Mouse (Mus musculus) hindbrain, embryonic 10.5 days (tissue): Measurements from ENCODE around the gene Fut11. TPM values are rescaled to one million over a fixed set of nuclear protein-coding genes. Genes with fewer than 3 reads are reported as not detected.

Source experiments
- DNase-seq: peaks from one replicate; pipeline ENCODE4 v3.0.0-alpha.2; 2017; ENCODE audit warnings: low spot score
- H3K27ac ChIP-seq: fragments of 300-500 bp; sonication (generic); 2 replicates; pipeline ENCODE4 v1.5.1; 2016; ENCODE audit warnings: mild to moderate bottlenecking, moderate library complexity
- H3K27me3 ChIP-seq: fragments of 300-500 bp; sonication (generic); 2 replicates; pipeline ENCODE4 v1.6.1; 2016; ENCODE audit warnings: mild to moderate bottlenecking; ENCODE audit not compliant: poor library complexity, insufficient read depth, severe bottlenecking
- H3K36me3 ChIP-seq: fragments of 300-500 bp; sonication (generic); 2 replicates; pipeline ENCODE4 v1.6.1; 2016; ENCODE audit warnings: mild to moderate bottlenecking, moderate library complexity
- H3K4me1 ChIP-seq: fragments of 300-500 bp; sonication (generic); replicated peaks from 2 replicates; pipeline ENCODE4 v1.6.1; 2016; ENCODE audit warnings: mild to moderate bottlenecking
- H3K4me3 ChIP-seq: fragments of 300-500 bp; sonication (generic); 2 replicates; pipeline ENCODE4 v1.5.1; 2016; ENCODE audit warnings: mild to moderate bottlenecking, moderate library complexity
- H3K9me3 ChIP-seq: fragments of 300-500 bp; sonication (generic); 2 replicates; pipeline ENCODE4 v1.6.1; 2016; ENCODE audit warnings: mild to moderate bottlenecking, moderate library complexity
- WGBS: fragments of 180-500 bp; shearing (Covaris S2); methylation state at CpG from one replicate; pipeline ENCODE4 v1.1.7; 2016; 5-methylcytosine and 5-hydroxymethylcytosine counted together
- polyA plus RNA-seq: library from polyadenylated mRNA; unstranded; fragments of >200 nt; fragmentation: Nextera tagmentation; extraction: Ambion mirVana; gene quantifications from 2 replicates; pipeline ENCODE4 v1.2.1, GENCODE M21; 2016

Gene Fut11
- polyA plus RNA-seq, 1 experiment from 2014 or later = 20.1 TPM

GRCm38 (mm10) chr14:20733041-20733951 is 38.5 kb downstream of the Fut11 start:
- H3K9me3 ChIP-seq = no peaks in the 10 kb centered on the region
- H3K4me1 ChIP-seq = peaks cover 27% of the 10 kb centered on the region
- DNase-seq = no peak
- H3K4me3 ChIP-seq = peak overlapping the region; percentile 93
- peak overlapping the region; percentile 99 for H3K27ac ChIP-seq
- H3K36me3 ChIP-seq = peaks cover 75% of the 10 kb centered on the region
- 53% methylated on average over 12 of the region's 12 CpGs for WGBS
- H3K27me3 ChIP-seq = no peaks in the 10 kb centered on the region

- H3K4me3 ChIP-seq = peak within 1 kb of the TSS; percentile 93
- H3K4me1 ChIP-seq = peaks cover 27% of the 10 kb centered on the region
- WGBS = under 1% methylated on average over 81 of the region's 81 CpGs
- H3K27me3 ChIP-seq = no peaks in the 10 kb centered on the region
- peaks cover 75% of the 10 kb centered on the region for H3K36me3 ChIP-seq
- peak; percentile 89 for DNase-seq
- no peaks in the 10 kb centered on the region for H3K9me3 ChIP-seq
- peak within 1 kb of the TSS; percentile 99 for H3K27ac ChIP-seq
These were observed 39.4 kb downstream of the Fut11 start, which contains the start of gene Ndst2 for GRCm38 (mm10) chr14:20733952-20734774. Gene Ndst2, minus strand, starts transcription at chr14:20734562.

- no peak overlapping the region for H3K4me3 ChIP-seq
- DNase-seq = no peak
- H3K9me3 ChIP-seq = no peaks in the 10 kb centered on the region
- peaks cover 74% of the 10 kb centered on the region for H3K36me3 ChIP-seq
- peak overlapping the region; percentile 99; the same call in 1 of the 2 replicates for H3K27ac ChIP-seq
- H3K4me1 ChIP-seq = peaks cover 29% of the 10 kb centered on the region
- 77% methylated on average over 2 of the region's 2 CpGs for WGBS
- no peaks in the 10 kb centered on the region for H3K27me3 ChIP-seq
These were observed 40.3 kb downstream of the Fut11 start for GRCm38 (mm10) chr14:20735052-20735451.

GRCm38 (mm10) chr14:20735892-20736390 is 41.2 kb downstream of the Fut11 start:
- H3K27ac ChIP-seq = no peak overlapping the region
- H3K9me3 ChIP-seq = no peaks in the 10 kb centered on the region
- DNase-seq = no peak
- H3K27me3 ChIP-seq = no peaks in the 10 kb centered on the region
- peaks cover 74% of the 10 kb centered on the region for H3K36me3 ChIP-seq
- peaks cover 33% of the 10 kb centered on the region for H3K4me1 ChIP-seq
- 91% methylated on average over 13 of the region's 13 CpGs for WGBS
- no peak overlapping the region for H3K4me3 ChIP-seq

- WGBS = 44% methylated on average over 14 of the region's 14 CpGs
- no peaks in the 10 kb centered on the region for H3K27me3 ChIP-seq
- no peak overlapping the region for H3K27ac ChIP-seq
These were observed 42.5 kb downstream of the Fut11 start for GRCm38 (mm10) chr14:20737306-20737705.

GRCm38 (mm10) chr14:20738511-20738910 is 43.7 kb downstream of the Fut11 start:
- DNase-seq = no peak
- Histone ChIP-seq H3K9me3 (no peaks in the 10 kb centered on the region), H3K27ac (no peak overlapping the region), H3K36me3 (peaks cover 73% of the 10 kb centered on the region), H3K4me1 (peaks cover 30% of the 10 kb centered on the region), H3K27me3 (no peaks in the 10 kb centered on the region), H3K4me3 (no peak overlapping the region)
- 90% methylated on average over 8 of the region's 8 CpGs for WGBS

More at GRCm38 (mm10) chr14:20737306-20737705, 42.5 kb downstream of the Fut11 start:
- Histone ChIP-seq H3K4me1 (peaks cover 39% of the 10 kb centered on the region), H3K9me3 (no peaks in the 10 kb centered on the region), H3K4me3 (no peak overlapping the region), H3K36me3 (peaks cover 73% of the 10 kb centered on the region)
- peak; percentile 39 for DNase-seq

GRCm38 (mm10) chr14:20741301-20741700 is 46.5 kb downstream of the Fut11 start:
- H3K9me3 ChIP-seq = no peaks in the 10 kb centered on the region
- no peak overlapping the region for H3K4me3 ChIP-seq
- WGBS = 92% methylated on average over 9 of the region's 9 CpGs
- peaks cover 14% of the 10 kb centered on the region for H3K4me1 ChIP-seq
- H3K27ac ChIP-seq = peak overlapping the region; percentile 36; the same call in 1 of the 2 replicates
- H3K36me3 ChIP-seq = peaks cover 87% of the 10 kb centered on the region
- DNase-seq = no peak
- H3K27me3 ChIP-seq = no peaks in the 10 kb centered on the region

- no peak for DNase-seq
- H3K4me3 ChIP-seq = no peak overlapping the region
- H3K9me3 ChIP-seq = no peaks in the 10 kb centered on the region
- no peak overlapping the region for H3K27ac ChIP-seq
- no peaks in the 10 kb centered on the region for H3K27me3 ChIP-seq
- peaks cover 12% of the 10 kb centered on the region for H3K4me1 ChIP-seq
- WGBS = 87% methylated on average over 3 of the region's 3 CpGs
- peaks cover 80% of the 10 kb centered on the region for H3K36me3 ChIP-seq
These were observed 48.8 kb downstream of the Fut11 start for GRCm38 (mm10) chr14:20743614-20744013.

- no peak for DNase-seq
- no peaks in the 10 kb centered on the region for H3K4me1 ChIP-seq
- no peak overlapping the region for H3K4me3 ChIP-seq
- 85% methylated on average over 3 of the region's 3 CpGs for WGBS
- no peak overlapping the region for H3K27ac ChIP-seq
- H3K36me3 ChIP-seq = peaks cover 50% of the 10 kb centered on the region
- H3K9me3 ChIP-seq = no peaks in the 10 kb centered on the region
- H3K27me3 ChIP-seq = no peaks in the 10 kb centered on the region
These were observed 52.2 kb downstream of the Fut11 start for GRCm38 (mm10) chr14:20746935-20747334.

- H3K36me3 ChIP-seq = peaks cover 50% of the 10 kb centered on the region
These were observed 53.6 kb downstream of the Fut11 start for GRCm38 (mm10) chr14:20748388-20748787.

GRCm38 (mm10) chr14:20749494-20750051 is 54.8 kb downstream of the Fut11 start:
- H3K27ac ChIP-seq = no peak overlapping the region
- no peak overlapping the region for H3K4me3 ChIP-seq
- no peaks in the 10 kb centered on the region for H3K27me3 ChIP-seq
- peaks cover 48% of the 10 kb centered on the region for H3K36me3 ChIP-seq
- H3K9me3 ChIP-seq = no peaks in the 10 kb centered on the region
- DNase-seq = no peak
- no peaks in the 10 kb centered on the region for H3K4me1 ChIP-seq
- 86% methylated on average over 4 of the region's 4 CpGs for WGBS

More at GRCm38 (mm10) chr14:20748388-20748787, 53.6 kb downstream of the Fut11 start:
- H3K4me3 ChIP-seq = no peak overlapping the region
- no peak overlapping the region for H3K27ac ChIP-seq
- no peak for DNase-seq
- H3K4me1 ChIP-seq = no peaks in the 10 kb centered on the region
- no peaks in the 10 kb centered on the region for H3K9me3 ChIP-seq
- no peaks in the 10 kb centered on the region for H3K27me3 ChIP-seq
- 80% methylated on average over 4 of the region's 4 CpGs for WGBS

GRCm38 (mm10) chr14:20750503-20750902 is 55.7 kb downstream of the Fut11 start:
- H3K4me3 ChIP-seq = no peak overlapping the region
- peaks cover 48% of the 10 kb centered on the region for H3K36me3 ChIP-seq
- H3K4me1 ChIP-seq = no peaks in the 10 kb centered on the region
- no peak overlapping the region for H3K27ac ChIP-seq
- H3K27me3 ChIP-seq = no peaks in the 10 kb centered on the region
- WGBS = 90% methylated on average over 5 of the region's 5 CpGs
- DNase-seq = no peak
- no peaks in the 10 kb centered on the region for H3K9me3 ChIP-seq
